Mouse (Mus musculus) stomach, postnatal 0 days (tissue): ENCODE data around the gene Smurf2. TPM values are rescaled to one million over a fixed set of nuclear protein-coding genes. Genes with fewer than 3 reads are reported as not detected.
"Not testable (repeated sequence)": the region's sequence is repeated elsewhere in the genome, so short reads cannot be mapped to it uniquely, and the experiment has no call there.

Experiments used
- ATAC-seq: fragments of 200-750 bp; cut with Nextera tagmentation; 2 replicates; pipeline ENCODE4 v1.8.0; 2017; ENCODE audit not compliant: low FRiP score, low TSS enrichment
- DNase-seq: peaks from one replicate; pipeline ENCODE4 v3.0.0-alpha.2; 2016; ENCODE audit warnings: low spot score
- H3K27ac ChIP-seq: fragments of 300-500 bp; sonication (generic); replicated peaks from 2 replicates; pipeline ENCODE4 v1.5.1; 2014; ENCODE audit warnings: mild to moderate bottlenecking, control low read depth
- H3K27me3 ChIP-seq: fragments of 300-500 bp; sonication (generic); 2 replicates; pipeline ENCODE4 v1.6.1; 2014; ENCODE audit warnings: low read length; ENCODE audit not compliant: control insufficient read depth, insufficient read depth
- H3K36me3 ChIP-seq: fragments of 300-500 bp; sonication (generic); 2 replicates; pipeline ENCODE4 v1.6.1; 2014; ENCODE audit warnings: low read length, mixed read lengths; ENCODE audit not compliant: control insufficient read depth, insufficient read depth
- H3K4me1 ChIP-seq: fragments of 300-500 bp; sonication (generic); replicated peaks from 2 replicates; pipeline ENCODE4 v1.6.1; 2014; ENCODE audit warnings: antibody characterized with exemption; ENCODE audit not compliant: control insufficient read depth, insufficient read depth
- H3K4me2 ChIP-seq: fragments of 300-500 bp; sonication (generic); replicated peaks from 2 replicates; pipeline ENCODE4 v1.6.1; 2014; ENCODE audit warnings: low read depth, mild to moderate bottlenecking, control low read depth, moderate library complexity
- H3K4me3 ChIP-seq: fragments of 300-500 bp; sonication (generic); 2 replicates; pipeline ENCODE4 v1.5.1; 2014; ENCODE audit warnings: low read depth, low read length, control low read depth
- H3K9ac ChIP-seq: fragments of 300-500 bp; sonication (generic); 2 replicates; pipeline ENCODE4 v1.6.1; 2014; ENCODE audit warnings: mild to moderate bottlenecking, low read length, control low read depth, mixed read lengths
- H3K9me3 ChIP-seq: fragments of 300-500 bp; sonication (generic); 2 replicates; pipeline ENCODE4 v1.6.1; 2016; ENCODE audit warnings: low read length; ENCODE audit not compliant: control insufficient read depth
- CTCF ChIP-seq: IDR thresholded peaks from 2 replicates; pipeline ENCODE4 v1.5.1; 2016; ENCODE audit warnings: antibody characterized with exemption, low read depth, mild to moderate bottlenecking, moderate library complexity
- EP300 ChIP-seq: optimal IDR thresholded peaks from 2 replicates; pipeline ENCODE3; 2016; ENCODE audit warnings: antibody characterized with exemption
- WGBS: fragments of 180-500 bp; shearing (Covaris S2); extraction: QIAGEN DNeasy Blood & Tissue Kit; methylation state at CpG from one replicate; pipeline ENCODE4 v1.1.7; 2014; 5-methylcytosine and 5-hydroxymethylcytosine counted together
- polyA plus RNA-seq: library from polyadenylated mRNA; unstranded; fragments of >200 nt; fragmentation: Nextera tagmentation; extraction: Ambion mirVana; gene quantifications from 2 replicates; pipeline ENCODE4 v1.2.1, GENCODE M21; 2015

Gene Smurf2
- polyA plus RNA-seq, 1 experiment from 2014 or later, result 7.1 TPM

GRCm38 (mm10) chr11:106787131-106788025 lies 133.1 kb downstream of the Smurf2 start:
- Histone ChIP-seq H3K36me3 (peaks cover 24% of the 10 kb centered on the region), H3K9ac (peak overlapping the region; percentile 100), H3K27ac (peak overlapping the region; percentile 100), H3K27me3 (no peaks in the 10 kb centered on the region), H3K4me2 (peak overlapping the region; percentile 58), H3K9me3 (no peaks in the 10 kb centered on the region), H3K4me1 (no peaks in the 10 kb centered on the region), H3K4me3 (peak overlapping the region; percentile 93)
- DNase-seq (peak; percentile 94), ATAC-seq (peak; percentile 58)
- TF ChIP-seq EP300 (no peak), CTCF (no peak)
- WGBS, result under 1% methylated on average over 61 of the region's 65 CpGs

DNA sequence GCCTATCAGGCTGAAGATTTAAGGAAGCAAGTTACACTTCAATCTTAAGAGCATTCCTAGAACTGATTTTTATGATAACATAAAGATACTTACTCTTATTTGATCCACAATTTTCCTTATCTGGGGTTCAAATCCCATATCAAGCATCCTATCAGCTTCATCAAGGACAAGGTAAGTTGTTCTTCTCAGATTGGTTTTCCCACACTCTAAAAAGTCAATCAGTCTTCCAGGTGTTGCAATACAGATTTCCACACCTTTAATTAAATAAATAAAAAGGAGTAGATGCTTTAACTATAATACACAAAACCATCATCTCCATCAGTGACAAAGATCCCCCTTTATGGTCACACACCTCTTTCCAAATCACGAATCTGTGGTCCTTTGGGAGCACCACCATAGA lies 135.5 kb downstream of the Smurf2 start:
- TF ChIP-seq CTCF, result no peak
- TF ChIP-seq EP300, result no peak
- H3K4me2 ChIP-seq, result no peak overlapping the region
- 65% methylated on average over 1 of the region's 1 CpGs for WGBS

DNA sequence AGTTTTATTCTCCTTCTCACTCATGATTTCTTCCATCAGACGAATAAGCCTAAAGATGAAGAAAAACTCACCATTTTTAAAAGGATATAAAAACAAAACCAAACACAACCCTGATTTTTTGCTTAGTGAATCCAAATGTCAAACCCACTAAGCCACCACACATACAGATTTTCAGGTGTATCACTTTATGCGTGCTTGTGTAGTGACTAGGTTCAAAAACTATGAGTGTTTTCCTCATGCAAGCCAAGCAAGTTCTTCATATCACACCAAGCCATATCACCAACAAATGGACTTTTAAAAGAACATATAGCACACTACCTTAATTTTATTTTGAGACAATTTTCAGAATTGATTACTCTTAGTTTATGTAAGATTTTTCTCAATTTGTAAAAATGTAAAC lies 136.0 kb downstream of the Smurf2 start:
- peaks cover 30% of the 10 kb centered on the region for H3K36me3 ChIP-seq
- H3K4me1 ChIP-seq, result no peaks in the 10 kb centered on the region
- no peak for TF ChIP-seq CTCF
- TF ChIP-seq EP300, result no peak
- ATAC-seq, result no peak
- WGBS, result 76% methylated on average over 2 of the region's 2 CpGs
- DNase-seq, result no peak
- no peak overlapping the region for H3K4me2 ChIP-seq
- no peak overlapping the region for H3K27ac ChIP-seq
- no peaks in the 10 kb centered on the region for H3K9me3 ChIP-seq
- H3K9ac ChIP-seq, result no peak overlapping the region
- H3K27me3 ChIP-seq, result no peaks in the 10 kb centered on the region
- H3K4me3 ChIP-seq, result no peak overlapping the region

More for the DNA sequence above, 135.5 kb downstream of the Smurf2 start:
- no peaks in the 10 kb centered on the region for H3K4me1 ChIP-seq
- no peaks in the 10 kb centered on the region for H3K27me3 ChIP-seq
- DNase-seq, result no peak
- ATAC-seq, result no peak
- peaks cover 30% of the 10 kb centered on the region for H3K36me3 ChIP-seq
- no peak overlapping the region for H3K9ac ChIP-seq
- H3K4me3 ChIP-seq, result no peak overlapping the region
- no peaks in the 10 kb centered on the region for H3K9me3 ChIP-seq
- no peak overlapping the region for H3K27ac ChIP-seq

DNA sequence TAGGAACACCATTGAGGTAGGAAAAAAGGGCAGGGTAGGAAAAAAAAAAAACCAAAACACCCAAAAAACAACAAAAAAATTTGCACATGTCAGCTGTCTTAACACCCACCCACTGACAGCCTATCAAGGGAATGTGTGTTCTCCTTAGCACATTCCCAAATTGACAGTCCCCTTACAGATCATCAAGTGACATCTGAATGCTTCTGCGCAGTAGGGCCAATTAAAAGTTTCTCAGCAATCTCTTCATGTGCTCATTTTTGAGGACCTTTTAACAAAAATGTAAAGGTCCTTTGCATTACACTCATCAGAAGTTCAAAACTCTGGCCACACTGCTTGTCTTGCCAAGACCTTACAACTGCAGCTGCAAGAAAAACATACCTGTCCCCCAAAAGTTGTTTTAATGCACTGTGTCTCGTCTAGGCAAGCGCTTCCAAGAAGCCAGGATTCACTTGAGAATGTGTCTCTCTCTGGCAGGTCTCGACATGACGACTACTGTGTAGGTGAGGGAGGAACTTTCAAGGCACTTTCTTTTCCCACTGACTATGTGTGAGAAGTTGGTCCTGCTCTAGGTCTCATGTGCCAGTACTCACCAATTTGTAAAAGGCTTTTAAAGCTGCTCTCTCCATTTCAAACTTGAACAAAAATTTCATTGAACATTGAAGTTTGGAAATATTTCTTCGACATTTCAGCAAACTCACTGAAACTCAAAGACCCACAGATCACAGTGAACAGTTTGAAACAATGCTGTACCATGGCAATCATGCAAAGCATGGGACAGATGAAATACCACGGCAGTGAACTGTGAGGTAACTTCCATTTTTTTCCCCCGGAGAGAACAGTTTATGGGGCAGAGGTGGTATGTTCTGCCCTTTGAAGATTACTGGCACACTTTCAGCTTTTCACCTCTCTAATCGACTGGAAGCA lies 137.4 kb downstream of the Smurf2 start:
- no peak overlapping the region for H3K4me3 ChIP-seq
- no peaks in the 10 kb centered on the region for H3K27me3 ChIP-seq
- no peaks in the 10 kb centered on the region for H3K4me1 ChIP-seq
- DNase-seq (no peak), ATAC-seq (no peak)
- TF ChIP-seq CTCF (no peak), EP300 (no peak)
- H3K4me2 ChIP-seq, result no peak overlapping the region
- peaks cover 30% of the 10 kb centered on the region for H3K36me3 ChIP-seq
- 67% methylated on average over 9 of the region's 9 CpGs for WGBS
- H3K9me3 ChIP-seq, result no peaks in the 10 kb centered on the region
- H3K27ac ChIP-seq, result no peak overlapping the region
- no peak overlapping the region for H3K9ac ChIP-seq

GRCm38 (mm10) chr11:106782271-106782670 lies 138.2 kb downstream of the Smurf2 start:
- DNase-seq, H3K4me2 ChIP-seq, H3K27me3 ChIP-seq, H3K4me3 ChIP-seq, H3K9ac ChIP-seq, H3K27ac ChIP-seq, H3K9me3 ChIP-seq, ATAC-seq, H3K4me1 ChIP-seq: not testable (repeated sequence)
- WGBS, result 84% methylated on average over 7 of the region's 7 CpGs
- peaks cover 30% of the 10 kb centered on the region for H3K36me3 ChIP-seq
